Mouse (Mus musculus) thymus, adult 2 months (tissue): ENCODE data around the gene Gcc1.

Experiments used
- CTCF ChIP-seq: fragments of 200-500 bp; IDR thresholded peaks from 2 replicates; pipeline ENCODE4 v1.5.1; 2012; ENCODE audit warnings: mild to moderate bottlenecking, control low read depth, low read length, moderate library complexity, borderline replicate concordance; ENCODE audit not compliant: control insufficient read depth, poor library complexity, insufficient read depth; ENCODE audit errors: extremely low read depth
- POLR2A ChIP-seq: fragments of 200-500 bp; IDR thresholded peaks from 2 replicates; pipeline ENCODE4 v1.6.1; 2012; ENCODE audit warnings: mild to moderate bottlenecking, low read length, control low read depth, moderate library complexity; ENCODE audit not compliant: control insufficient read depth, poor library complexity, insufficient read depth; ENCODE audit errors: extremely low read depth

- no peak for TF ChIP-seq CTCF
- TF ChIP-seq POLR2A = no peak
Measured at GRCm38 (mm10) chr6:28450977-28451376, 22.8 kb upstream of the Gcc1 start.
